Mouse (Mus musculus) frontal cortex, adult (tissue): ENCODE measurements around the gene Slc8b1.
A peak's percentile ranks its signal among the peaks of the same experiment; 100 is the strongest.

Experiments used
- ATAC-seq: cut with Nextera tagmentation; 2 replicates; pipeline ENCODE4 v1.9.2; 2017; ENCODE audit warnings: mild to moderate bottlenecking, moderate library complexity, mixed read lengths; ENCODE audit not compliant: low TSS enrichment

The Slc8b1 gene

GRCm38 (mm10) chr5:120527296-120527964 lies 16.5 kb downstream of the Slc8b1 start:
- no peak for ATAC-seq

- ATAC-seq, result no peak
Observed at GRCm38 (mm10) chr5:120531631-120532030, 20.7 kb downstream of the Slc8b1 start.

- ATAC-seq, result no peak
Observed at GRCm38 (mm10) chr5:120534071-120534685, 23.2 kb downstream of the Slc8b1 start.

- no peak for ATAC-seq
Observed at GRCm38 (mm10) chr5:120534686-120535075, 23.7 kb downstream of the Slc8b1 start.

- ATAC-seq, result peak; percentile 81
Observed at GRCm38 (mm10) chr5:120536046-120536445, 25.1 kb downstream of the Slc8b1 start.

GRCm38 (mm10) chr5:120536632-120537031 lies 25.7 kb downstream of the Slc8b1 start:
- ATAC-seq, result no peak

GRCm38 (mm10) chr5:120548236-120548850 lies 37.4 kb downstream of the Slc8b1 start:
- ATAC-seq, result no peak

GRCm38 (mm10) chr5:120550137-120550536 lies 39.2 kb downstream of the Slc8b1 start:
- no peak for ATAC-seq

GRCm38 (mm10) chr5:120550673-120551072 lies 39.7 kb downstream of the Slc8b1 start:
- peak; percentile 86 for ATAC-seq

GRCm38 (mm10) chr5:120555871-120556270 lies 44.9 kb downstream of the Slc8b1 start:
- ATAC-seq, result no peak

GRCm38 (mm10) chr5:120558041-120558440 lies 47.1 kb downstream of the Slc8b1 start:
- no peak for ATAC-seq

- no peak for ATAC-seq
Observed at GRCm38 (mm10) chr5:120558762-120559161, 47.8 kb downstream of the Slc8b1 start.

GRCm38 (mm10) chr5:120560129-120560615 lies 49.2 kb downstream of the Slc8b1 start:
- ATAC-seq, result no peak

GRCm38 (mm10) chr5:120560616-120561311 lies 49.8 kb downstream of the Slc8b1 start:
- no peak for ATAC-seq

GRCm38 (mm10) chr5:120562956-120563913 lies 52.3 kb downstream of the Slc8b1 start:
- ATAC-seq, result no peak

- ATAC-seq, result no peak
Observed at GRCm38 (mm10) chr5:120563914-120564311, 52.9 kb downstream of the Slc8b1 start.

- no peak for ATAC-seq
Observed at GRCm38 (mm10) chr5:120565171-120565905, 54.4 kb downstream of the Slc8b1 start.

GRCm38 (mm10) chr5:120566101-120566500 lies 55.1 kb downstream of the Slc8b1 start:
- ATAC-seq, result no peak

- ATAC-seq, result no peak
Observed at GRCm38 (mm10) chr5:120566681-120567252, 55.8 kb downstream of the Slc8b1 start.

GRCm38 (mm10) chr5:120567253-120567701 lies 56.3 kb downstream of the Slc8b1 start:
- peak; percentile 53 for ATAC-seq
